Comparison of ENCODE assay signal across 10 mouse cellular contexts in genomic region chr17:85688911-85689806, GRCm38 (mm10). TPM values are rescaled to one million over a fixed set of nuclear protein-coding genes. Genes with fewer than 3 reads are reported as not detected.
DNase-seq lines count a peak whose midpoint lies in the region; ATAC-seq and TF ChIP-seq lines count a peak whose summit lies in the region.
"Had no signal": no experiment of that assay in that cellular context is flagged by ENCODE, and none has a peak within 500 bp of the region (broad histone marks: within the 10 kb centered on the region; RNA-seq: fewer than 3 reads in every experiment).

No protein-coding gene starts in this region.

- under 1% methylated on average over 35 of the region's 35 CpGs for WGBS in intestine, postnatal 0 days
- WGBS in midbrain, embryonic 12.5 days = 1% methylated on average over 27 of the region's 35 CpGs

- H3K4me3 ChIP-seq in intestine, postnatal 0 days (ENCODE audit: low read depth, low read length) = peak overlapping the region; percentile 41
- H3K4me3 ChIP-seq in midbrain, embryonic 12.5 days = peak overlapping the region; percentile 39

- ATAC-seq in intestine, postnatal 0 days = no peak
- ATAC-seq in midbrain, embryonic 12.5 days (ENCODE audit: low FRiP score, low read depth) = no peak; the same call in 1 of the 2 replicates
- ATAC-seq: Patski had no signal

- H3K27me3 ChIP-seq in intestine, postnatal 0 days (replicated peaks; ENCODE audit: control insufficient read depth, insufficient read depth, low read length) = peaks cover 99% of the 10 kb centered on the region
- H3K27me3 ChIP-seq in midbrain, embryonic 12.5 days = peaks cover 98% of the 10 kb centered on the region

- H3K27ac ChIP-seq in intestine, postnatal 0 days (ENCODE audit: low read depth, low read length) = no peak overlapping the region
- H3K27ac ChIP-seq in midbrain, embryonic 12.5 days (replicated peaks) = 0 out of 2 replicates have a peak overlapping the region, but pooled peaks have one; percentile 6

- no peaks in the 10 kb centered on the region for H3K36me3 ChIP-seq in intestine, postnatal 0 days (ENCODE audit: control insufficient read depth, insufficient read depth)
- H3K36me3 ChIP-seq in midbrain, embryonic 12.5 days = no peaks in the 10 kb centered on the region

- no peak overlapping the region for H3K9ac ChIP-seq in intestine, postnatal 0 days (ENCODE audit: low read depth, low read length)
- 0 out of 2 replicates have a peak overlapping the region, but pooled peaks have one; percentile 24 for H3K9ac ChIP-seq in midbrain, embryonic 12.5 days (replicated peaks)

- H3K4me1 ChIP-seq in intestine, postnatal 0 days (replicated peaks; ENCODE audit: control insufficient read depth, insufficient read depth, low read length) = 0 out of 2 replicates have a peak, but pooled peaks cover 2% of the 10 kb centered on the region
- peaks cover 29% of the 10 kb centered on the region for H3K4me1 ChIP-seq in midbrain, embryonic 12.5 days

- peak overlapping the region; percentile 85 for H3K4me2 ChIP-seq in intestine, postnatal 0 days (replicated peaks; ENCODE audit: low read depth)
- H3K4me2 ChIP-seq in midbrain, embryonic 12.5 days (replicated peaks) = peak overlapping the region; percentile 54

- H3K9me3 ChIP-seq in intestine, postnatal 0 days (ENCODE audit: control insufficient read depth) = no peaks in the 10 kb centered on the region
- no peaks in the 10 kb centered on the region for H3K9me3 ChIP-seq in midbrain, embryonic 12.5 days

- peak; percentile 21; the same call in 1 of the 2 replicates for TF ChIP-seq CTCF in intestine, postnatal 0 days (IDR thresholded peaks at IDR 0.05; ENCODE audit: low read depth)

- DNase-seq in urinary bladder, postnatal 14 days (ENCODE audit: low spot score) = peak; percentile 36
- no peak for DNase-seq in urinary bladder, postnatal 10 days (ENCODE audit: low spot score)
- peak; percentile 98 for DNase-seq in heart, adult 11 months
- DNase-seq in frontal cortex, adult 2 months (ENCODE audit: extremely low spot score in 1 of 2, low spot score in 1 of 2) = no peak
- DNase-seq in spleen, adult 18-20 months = no peak
- no peak for DNase-seq in cerebellum, postnatal 25 days

RNA-seq across cellular contexts. Expression of gene Six2, which starts 1.1 kb away (rescaled TPM):
- polyA plus RNA-seq in intestine, postnatal 0 days (2015; fragmentation: Nextera tagmentation; extraction: Ambion mirVana) = 0.05 and 0.18 TPM in 2 replicates
- polyA plus RNA-seq in midbrain, embryonic 12.5 days (2016; fragmentation: Nextera tagmentation; extraction: Ambion mirVana) = 3.8 and 8.8 TPM in 2 replicates
- polyA plus RNA-seq in frontal cortex, adult 2 months (2012; rRNA removed) = 0.68 and 0.69 TPM in 2 replicates
- polyA plus RNA-seq: liver, embryonic 16.5 days; Patski had no signal

Comparison
In these comparisons a context has a peak if more than half of its experiments do, and no peak if none do; other contexts are left out.
1. DNase-seq: peak in urinary bladder, postnatal 14 days (single experiment) and heart, adult 11 months (single experiment); none in urinary bladder, postnatal 10 days (single experiment), frontal cortex, adult 2 months (0 of 2), spleen, adult 18-20 months (0 of 2) and cerebellum, postnatal 25 days (0 of 2).